Mouse (Mus musculus) lung, postnatal 10 days (tissue): ENCODE measurements around the gene Bub1.

Experiments used
- DNase-seq: peaks from one replicate; pipeline ENCODE4 v3.0.0; 2021

Gene Bub1

DNA sequence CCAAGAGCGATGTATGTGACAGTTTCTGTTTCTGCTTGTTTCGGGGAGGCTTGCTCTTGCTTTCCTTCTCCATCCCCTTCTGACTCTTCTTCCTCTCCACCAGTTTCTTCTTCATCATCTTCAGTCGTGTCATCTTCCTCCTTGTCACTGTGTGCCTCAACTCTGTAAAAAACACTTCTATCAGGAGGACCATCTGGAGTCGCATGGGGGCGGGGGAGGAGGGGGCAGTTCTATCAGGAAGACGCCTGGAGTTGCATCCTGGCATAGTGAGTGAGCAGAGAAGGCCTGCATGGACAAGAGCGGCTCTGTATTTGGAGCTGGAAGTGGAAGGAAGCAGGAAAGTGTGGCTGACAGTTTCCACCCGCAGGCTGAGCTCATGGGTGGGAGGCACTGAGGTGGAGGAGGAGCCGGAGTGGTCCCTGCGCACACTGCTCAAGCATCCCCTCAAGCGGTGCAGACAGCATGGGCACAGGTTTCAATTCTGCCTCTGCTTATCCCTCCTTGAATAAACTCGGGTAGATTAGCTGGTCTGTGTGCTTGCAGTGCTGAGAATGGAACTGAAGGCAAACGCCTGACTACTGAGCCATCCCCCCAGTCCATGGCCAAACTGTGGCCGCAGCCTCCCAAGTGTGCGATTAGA is 57.6 kb downstream of the Bub1 start:
- DNase-seq = no peak

- no peak for DNase-seq
Measured at GRCm38 (mm10) chr2:127761587-127761986, 70.1 kb downstream of the Bub1 start.

DNA sequence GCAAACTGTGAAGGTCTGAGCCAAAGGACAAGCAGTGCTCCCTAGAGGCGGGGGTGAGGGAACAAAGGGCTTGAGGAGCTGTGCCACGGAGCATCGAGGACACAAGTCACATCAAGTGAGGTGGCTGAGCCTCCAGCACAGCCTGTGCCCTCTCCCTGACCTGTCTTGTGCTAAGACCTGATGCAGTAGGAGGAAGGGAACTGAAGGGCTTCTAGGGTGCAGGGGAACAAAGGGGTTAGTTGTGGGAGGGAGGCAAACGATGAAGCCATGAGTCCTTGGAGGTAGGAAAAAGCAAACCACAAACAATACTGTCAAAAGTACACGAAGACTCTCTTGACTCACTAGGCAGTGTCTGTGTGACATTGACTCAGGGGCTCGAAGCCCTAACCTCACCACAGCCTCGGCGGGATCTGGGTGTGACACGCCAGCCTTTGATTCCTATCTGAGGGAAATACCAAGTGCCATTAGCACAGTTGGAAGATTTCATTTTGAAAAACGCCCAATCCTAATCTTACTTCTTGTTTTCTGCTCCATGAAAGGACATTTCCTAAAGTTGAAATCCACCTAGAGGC is 71.2 kb downstream of the Bub1 start:
- DNase-seq = no peak

DNA sequence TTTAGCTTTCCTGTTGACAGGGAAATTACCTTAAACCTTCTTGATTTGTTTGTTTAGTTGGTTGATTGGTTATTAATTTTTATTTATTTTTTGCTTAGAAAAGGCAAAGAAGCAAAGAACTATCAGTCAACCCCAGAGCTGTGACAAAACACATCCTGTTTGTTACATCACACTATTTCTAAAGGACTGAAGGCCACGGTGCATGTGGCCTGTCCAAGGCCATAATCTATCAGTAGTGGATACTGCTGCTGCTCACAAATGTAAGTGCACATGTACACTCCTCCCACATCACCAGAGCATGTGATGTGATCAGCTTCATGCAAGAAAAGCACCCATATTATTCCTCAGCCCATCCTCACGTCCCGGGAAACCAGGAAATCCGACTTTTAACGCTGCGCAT is 71.7 kb downstream of the Bub1 start:
- no peak for DNase-seq

- DNase-seq = peak; percentile 16
Measured at GRCm38 (mm10) chr2:127759157-127759880, 72.3 kb downstream of the Bub1 start.

DNA sequence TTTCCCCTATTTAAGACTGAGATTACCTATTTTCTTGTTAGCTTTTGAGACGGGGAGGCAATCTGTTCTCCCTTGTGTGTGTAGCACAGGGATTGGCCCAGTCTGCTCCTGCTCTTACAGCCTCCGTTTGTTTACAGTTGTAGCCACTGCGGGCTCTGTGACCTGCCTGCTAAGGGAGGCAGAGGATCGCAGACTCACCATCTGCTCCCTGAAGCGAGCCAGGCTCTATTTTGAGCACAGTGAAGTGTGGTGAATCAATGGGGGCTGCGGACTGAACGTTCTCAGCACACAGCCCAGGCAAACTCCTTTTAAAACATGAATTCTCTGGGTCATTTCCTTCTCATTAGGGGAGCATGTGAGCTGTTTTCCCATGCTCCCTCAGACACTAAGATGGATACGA is 74.5 kb downstream of the Bub1 start:
- no peak for DNase-seq

DNA sequence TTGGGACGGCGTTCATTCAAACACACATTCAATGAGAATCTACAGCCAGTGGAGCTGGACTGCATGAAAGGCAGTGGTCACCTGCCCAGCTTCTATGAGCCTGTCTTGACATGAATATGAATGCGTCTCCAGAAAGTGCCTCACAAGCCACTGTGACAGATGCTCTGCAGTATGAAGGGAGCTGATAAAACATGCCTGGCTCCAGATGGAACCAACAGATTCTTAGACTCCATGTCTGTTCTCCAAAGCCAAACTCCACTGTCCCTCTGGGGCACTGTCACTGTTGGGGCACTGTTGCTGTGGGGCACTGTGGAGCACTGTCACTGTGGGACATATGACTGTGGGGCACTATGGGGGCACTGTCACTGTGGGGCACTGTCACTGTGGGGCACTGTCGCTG is 77.6 kb downstream of the Bub1 start:
- no peak for DNase-seq

DNA sequence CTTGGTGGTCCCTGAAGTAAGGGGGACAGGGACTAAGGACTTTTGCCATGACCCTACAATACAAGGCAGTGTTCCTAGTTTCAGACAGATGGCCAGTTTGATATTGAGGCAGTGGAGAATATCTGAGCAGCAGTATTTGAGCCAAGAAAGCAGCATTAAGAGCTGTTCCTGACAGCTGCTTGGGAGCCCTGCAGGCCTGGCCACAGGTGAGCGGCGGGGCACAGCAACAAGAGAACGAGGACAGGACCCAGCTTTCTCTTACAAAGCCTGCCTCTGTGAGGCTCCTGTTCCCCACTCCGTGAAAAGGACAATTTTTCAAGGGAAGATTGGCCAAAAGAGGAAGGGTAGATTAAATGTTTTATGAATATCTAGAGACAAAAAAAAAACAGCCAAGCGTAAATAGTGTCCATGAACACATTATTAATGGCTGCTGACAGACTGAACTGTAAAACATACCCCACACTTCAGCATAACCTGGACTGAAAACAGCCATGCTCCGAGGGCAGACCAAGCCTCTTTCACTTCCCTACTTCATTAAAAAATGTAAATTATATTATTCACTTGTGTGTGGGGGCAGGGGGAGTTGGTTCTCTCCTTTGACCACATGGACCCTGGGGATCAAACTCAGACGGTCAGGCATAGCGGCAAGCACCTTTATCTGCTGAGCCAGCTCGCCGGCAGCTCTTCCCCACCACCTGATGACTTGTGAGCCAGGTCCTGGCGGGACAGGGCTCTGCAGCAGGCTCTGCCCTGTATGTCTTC is 79.6 kb downstream of the Bub1 start:
- no peak for DNase-seq
